Mouse (Mus musculus) embryonic facial prominence, embryonic 13.5 days (tissue): Measurements from ENCODE around the gene Disp2. TPM values are rescaled to one million over a fixed set of nuclear protein-coding genes. Genes with fewer than 3 reads are reported as not detected.

Source experiments
- ATAC-seq: fragments of 200-750 bp; cut with Nextera tagmentation; 2 replicates; pipeline ENCODE4 v1.8.0; 2017; ENCODE audit warnings: low read depth; ENCODE audit not compliant: insufficient number of reproducible peaks, insufficient read depth, low FRiP score, low TSS enrichment
- H3K27ac ChIP-seq: fragments of 300-500 bp; sonication (generic); 2 replicates; pipeline ENCODE4 v1.5.1; 2015; ENCODE audit warnings: moderate library complexity, mild to moderate bottlenecking, inconsistent platforms
- H3K27me3 ChIP-seq: fragments of 300-500 bp; sonication (generic); 2 replicates; pipeline ENCODE4 v1.6.1; 2015; ENCODE audit warnings: mild to moderate bottlenecking, inconsistent platforms
- H3K36me3 ChIP-seq: fragments of 300-500 bp; sonication (generic); 2 replicates; pipeline ENCODE4 v1.6.1; 2015; ENCODE audit warnings: mild to moderate bottlenecking, inconsistent platforms
- H3K4me1 ChIP-seq: fragments of 300-500 bp; sonication (generic); 2 replicates; pipeline ENCODE4 v1.6.1; 2015; ENCODE audit warnings: inconsistent platforms
- H3K4me2 ChIP-seq: fragments of 300-500 bp; sonication (generic); 2 replicates; pipeline ENCODE4 v1.6.1; 2015; ENCODE audit warnings: moderate library complexity, mild to moderate bottlenecking, inconsistent platforms
- H3K4me3 ChIP-seq: fragments of 300-500 bp; sonication (generic); 2 replicates; pipeline ENCODE4 v1.5.1; 2015; ENCODE audit warnings: mild to moderate bottlenecking, inconsistent platforms
- H3K9ac ChIP-seq: fragments of 300-500 bp; sonication (generic); 2 replicates; pipeline ENCODE4 v1.6.1; 2015; ENCODE audit warnings: mild to moderate bottlenecking, inconsistent platforms
- H3K9me3 ChIP-seq: fragments of 300-500 bp; sonication (generic); 2 replicates; pipeline ENCODE4 v1.6.1; 2016; ENCODE audit warnings: inconsistent platforms
- WGBS: fragments of 180-500 bp; shearing (Covaris S2); methylation state at CpG from one replicate; pipeline ENCODE4 v1.1.7; 2015; ENCODE audit warnings: mixed read lengths; 5-methylcytosine and 5-hydroxymethylcytosine counted together
- polyA plus RNA-seq: library from polyadenylated mRNA; unstranded; fragments of >200 nt; fragmentation: Nextera tagmentation; extraction: Ambion mirVana; gene quantifications from 2 replicates; pipeline ENCODE4 v1.2.1, GENCODE M21; 2015

Gene Disp2
- polyA plus RNA-seq, 1 experiment from 2014 or later = 0.34 TPM

GRCm38 (mm10) chr2:118790551-118791525 is 11.3 kb downstream of the Disp2 start:
- no peak for ATAC-seq
- Histone ChIP-seq H3K27ac (no peak overlapping the region), H3K4me2 (peak overlapping the region; percentile 45), H3K36me3 (no peaks in the 10 kb centered on the region), H3K9ac (peak overlapping the region; percentile 57), H3K4me1 (peaks cover 7% of the 10 kb centered on the region; the same call in 1 of the 2 replicates), H3K9me3 (no peaks in the 10 kb centered on the region), H3K4me3 (peak overlapping the region; percentile 16; the same call in 1 of the 2 replicates), H3K27me3 (peaks cover 25% of the 10 kb centered on the region)
- WGBS = 24% methylated on average over 44 of the region's 44 CpGs

DNA sequence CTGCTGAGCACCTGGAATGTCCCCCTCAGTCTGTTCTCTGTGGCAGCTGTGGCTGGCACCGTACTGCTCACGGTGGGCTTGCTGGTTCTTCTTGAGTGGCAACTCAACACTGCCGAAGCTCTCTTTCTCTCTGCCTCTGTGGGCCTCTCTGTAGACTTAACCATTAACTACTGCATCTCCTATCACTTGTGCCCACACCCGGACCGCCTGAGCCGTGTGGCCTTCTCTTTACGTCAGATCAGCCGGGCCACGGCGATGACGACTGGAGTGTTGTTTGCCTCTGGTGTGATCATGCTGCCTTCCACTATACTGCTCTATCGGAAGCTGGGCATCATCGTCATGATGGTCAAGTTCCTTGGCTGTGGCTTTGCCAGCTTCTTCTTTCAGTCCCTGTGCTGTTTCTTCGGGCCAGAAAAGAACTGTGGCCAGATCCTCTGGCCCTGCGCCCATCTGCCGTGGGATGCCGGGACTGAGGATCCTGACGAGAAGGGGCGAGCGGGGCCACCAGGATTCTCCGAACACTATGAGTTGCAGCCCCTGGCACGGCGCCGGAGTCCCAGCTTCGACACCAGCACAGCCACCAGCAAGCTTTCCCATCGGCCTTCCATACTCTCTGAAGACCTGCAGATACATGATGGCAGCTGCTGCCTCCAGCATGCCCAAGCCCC is 12.2 kb downstream of the Disp2 start:
- H3K9ac ChIP-seq = no peak overlapping the region
- H3K36me3 ChIP-seq = no peaks in the 10 kb centered on the region
- H3K9me3 ChIP-seq = no peaks in the 10 kb centered on the region
- ATAC-seq = no peak
- H3K27ac ChIP-seq = no peak overlapping the region
- peaks cover 7% of the 10 kb centered on the region; the same call in 1 of the 2 replicates for H3K4me1 ChIP-seq
- 93% methylated on average over 26 of the region's 26 CpGs for WGBS
- peaks cover 22% of the 10 kb centered on the region for H3K27me3 ChIP-seq
- no peak overlapping the region for H3K4me2 ChIP-seq
- H3K4me3 ChIP-seq = no peak overlapping the region

DNA sequence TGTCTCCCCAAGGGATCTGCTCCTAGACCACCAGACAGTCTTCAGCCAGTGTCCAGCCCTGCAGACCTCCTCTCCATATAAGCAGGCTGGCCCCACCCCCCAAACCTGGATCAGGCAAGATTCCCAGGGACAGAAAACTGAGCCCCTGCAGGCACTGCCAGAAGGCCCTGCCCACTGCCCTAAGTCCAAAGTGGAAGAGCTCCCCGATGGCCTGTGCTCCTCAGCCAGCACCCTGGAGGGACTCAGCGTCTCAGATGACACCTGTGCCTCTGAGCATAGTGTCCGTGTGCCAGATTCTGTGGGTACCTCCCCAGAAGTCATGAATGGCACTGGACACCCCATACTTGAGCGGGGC is 12.7 kb downstream of the Disp2 start:
- peaks cover 7% of the 10 kb centered on the region; the same call in 1 of the 2 replicates for H3K4me1 ChIP-seq
- H3K27ac ChIP-seq = no peak overlapping the region
- ATAC-seq = no peak
- H3K9me3 ChIP-seq = no peaks in the 10 kb centered on the region
- no peak overlapping the region for H3K4me2 ChIP-seq
- whole genome bisulfite sequencing = 66% methylated on average over 4 of the region's 4 CpGs
- no peaks in the 10 kb centered on the region for H3K36me3 ChIP-seq
- no peak overlapping the region for H3K4me3 ChIP-seq
- H3K9ac ChIP-seq = no peak overlapping the region
- H3K27me3 ChIP-seq = peaks cover 23% of the 10 kb centered on the region

DNA sequence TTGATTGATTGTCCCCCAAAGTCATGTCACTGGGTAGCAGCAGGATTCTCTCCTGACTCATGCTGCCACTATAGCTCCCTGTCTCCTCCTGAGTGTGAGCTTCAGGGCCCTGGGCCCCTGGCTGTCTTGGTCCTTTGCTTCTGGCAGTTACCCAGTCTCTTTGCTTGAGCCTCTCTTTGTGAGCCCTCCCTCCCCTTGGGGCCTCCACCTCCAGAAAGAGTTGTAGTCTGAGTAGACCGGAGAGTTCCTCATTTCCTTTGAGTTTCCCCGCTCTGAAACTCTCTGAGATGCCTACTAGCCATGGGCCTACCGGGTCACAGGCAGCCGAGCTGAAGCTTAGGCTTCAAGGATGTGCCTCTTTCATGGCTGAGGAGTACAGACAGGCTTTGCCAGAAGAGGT is 14.1 kb downstream of the Disp2 start:
- no peak overlapping the region for H3K4me3 ChIP-seq
- H3K4me1 ChIP-seq = peaks cover 7% of the 10 kb centered on the region; the same call in 1 of the 2 replicates
- H3K36me3 ChIP-seq = no peaks in the 10 kb centered on the region
- peaks cover 23% of the 10 kb centered on the region for H3K27me3 ChIP-seq
- H3K27ac ChIP-seq = no peak overlapping the region
- no peak overlapping the region for H3K9ac ChIP-seq
- no peak for ATAC-seq
- no peak overlapping the region for H3K4me2 ChIP-seq
- 85% methylated on average over 4 of the region's 4 CpGs for WGBS
- 0 out of 2 replicates have a peak, but pooled peaks cover 6% of the 10 kb centered on the region for H3K9me3 ChIP-seq

GRCm38 (mm10) chr2:118802542-118803118 is 23.1 kb downstream of the Disp2 start:
- Histone ChIP-seq H3K27ac (no peak overlapping the region), H3K4me2 (no peak overlapping the region), H3K27me3 (no peaks in the 10 kb centered on the region), H3K4me1 (no peaks in the 10 kb centered on the region), H3K9me3 (0 out of 2 replicates have a peak, but pooled peaks cover 5% of the 10 kb centered on the region), H3K9ac (no peak overlapping the region), H3K4me3 (no peak overlapping the region), H3K36me3 (no peaks in the 10 kb centered on the region)
- WGBS = 66% methylated on average over 4 of the region's 4 CpGs
- no peak for ATAC-seq

DNA sequence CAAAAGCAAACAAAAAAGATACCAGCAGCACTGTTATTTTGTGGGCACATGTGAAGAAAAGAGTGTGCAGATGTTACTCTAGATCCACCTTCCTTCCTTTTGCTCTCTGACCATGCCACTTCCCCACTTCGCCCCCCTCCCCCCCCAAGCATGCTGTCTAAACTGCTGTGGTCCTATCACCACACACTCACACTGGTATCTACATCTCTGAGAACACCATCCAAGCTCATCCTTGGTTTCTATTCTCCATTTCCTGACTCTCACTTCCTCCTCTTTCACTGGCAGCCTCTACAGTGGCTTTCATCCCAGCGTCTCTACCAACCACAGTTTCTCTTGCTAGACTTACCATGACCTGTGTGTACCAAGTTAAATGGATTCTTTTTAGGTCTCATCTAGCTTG is 25.0 kb downstream of the Disp2 start:
- Histone ChIP-seq H3K27me3 (no peaks in the 10 kb centered on the region), H3K36me3 (no peaks in the 10 kb centered on the region), H3K9me3 (no peaks in the 10 kb centered on the region), H3K27ac (no peak overlapping the region), H3K9ac (no peak overlapping the region), H3K4me2 (no peak overlapping the region), H3K4me3 (no peak overlapping the region), H3K4me1 (no peaks in the 10 kb centered on the region)
- no peak for ATAC-seq
- 75% methylated on average over 2 of the region's 2 CpGs for WGBS

- Histone ChIP-seq H3K9ac (no peak overlapping the region), H3K27me3 (no peaks in the 10 kb centered on the region), H3K27ac (no peak overlapping the region), H3K9me3 (no peaks in the 10 kb centered on the region), H3K4me2 (no peak overlapping the region), H3K36me3 (no peaks in the 10 kb centered on the region), H3K4me3 (no peak overlapping the region), H3K4me1 (no peaks in the 10 kb centered on the region)
- 61% methylated on average over 3 of the region's 3 CpGs for WGBS
- no peak for ATAC-seq
Measured at GRCm38 (mm10) chr2:118805137-118805536, 25.6 kb downstream of the Disp2 start.

- H3K4me1 ChIP-seq = no peaks in the 10 kb centered on the region
- WGBS = 49% methylated on average over 3 of the region's 3 CpGs
Measured at GRCm38 (mm10) chr2:118805756-118806155, 26.2 kb downstream of the Disp2 start.

GRCm38 (mm10) chr2:118806860-118807259 is 27.3 kb downstream of the Disp2 start:
- WGBS = 61% methylated on average over 4 of the region's 4 CpGs
- no peak for ATAC-seq
- H3K4me3 ChIP-seq = no peak overlapping the region
- H3K27me3 ChIP-seq = no peaks in the 10 kb centered on the region
- no peaks in the 10 kb centered on the region for H3K9me3 ChIP-seq
- H3K36me3 ChIP-seq = no peaks in the 10 kb centered on the region
- no peak overlapping the region for H3K4me2 ChIP-seq
- H3K9ac ChIP-seq = no peak overlapping the region
- H3K27ac ChIP-seq = no peak overlapping the region
- no peaks in the 10 kb centered on the region for H3K4me1 ChIP-seq

More at GRCm38 (mm10) chr2:118805756-118806155, 26.2 kb downstream of the Disp2 start:
- no peaks in the 10 kb centered on the region for H3K27me3 ChIP-seq
- H3K27ac ChIP-seq = no peak overlapping the region
- H3K9me3 ChIP-seq = no peaks in the 10 kb centered on the region
- no peak overlapping the region for H3K4me2 ChIP-seq
- H3K9ac ChIP-seq = no peak overlapping the region
- no peak for ATAC-seq
- no peak overlapping the region for H3K4me3 ChIP-seq
- no peaks in the 10 kb centered on the region for H3K36me3 ChIP-seq

- Histone ChIP-seq H3K9ac (no peak overlapping the region), H3K4me2 (no peak overlapping the region), H3K4me1 (peaks cover 15% of the 10 kb centered on the region), H3K9me3 (no peaks in the 10 kb centered on the region), H3K27ac (no peak overlapping the region), H3K4me3 (no peak overlapping the region), H3K36me3 (no peaks in the 10 kb centered on the region), H3K27me3 (no peaks in the 10 kb centered on the region)
- no peak for ATAC-seq
- WGBS = 5% methylated on average over 2 of the region's 2 CpGs
Measured at GRCm38 (mm10) chr2:118810861-118811260, 31.3 kb downstream of the Disp2 start.

GRCm38 (mm10) chr2:118812724-118813123 is 33.2 kb downstream of the Disp2 start:
- Histone ChIP-seq H3K9me3 (no peaks in the 10 kb centered on the region), H3K9ac (no peak overlapping the region), H3K4me2 (no peak overlapping the region), H3K27ac (no peak overlapping the region), H3K4me1 (peaks cover 16% of the 10 kb centered on the region), H3K36me3 (peaks cover 10% of the 10 kb centered on the region), H3K27me3 (no peaks in the 10 kb centered on the region), H3K4me3 (no peak overlapping the region)
- 75% methylated on average over 1 of the region's 1 CpGs for WGBS
- no peak for ATAC-seq
